Mouse (Mus musculus) CH12.LX (cell line): ENCODE measurements around the gene Pqlc3. TPM values are rescaled to one million over a fixed set of nuclear protein-coding genes. Genes with fewer than 3 reads are reported as not detected.

Experiments
- DNase-seq: peaks from one replicate; pipeline ENCODE4 v3.0.0-alpha.2; 2013; ENCODE audit errors: extremely low read depth
- H3K27ac ChIP-seq: 2 replicates; pipeline ENCODE4 v1.5.1; 2012; ENCODE audit warnings: low read depth, mild to moderate bottlenecking, control low read depth, moderate library complexity; ENCODE audit not compliant: insufficient read depth
- H3K27me3 ChIP-seq: replicated peaks from 2 replicates; pipeline ENCODE3; 2012; ENCODE audit warnings: inconsistent platforms
- H3K36me3 ChIP-seq, 2 experiments: replicated peaks in 1 of 2; 2 replicates each; pipeline versions ENCODE3 to v1.6.1; 2012; ENCODE audit warnings: inconsistent platforms in 1 of 2, low read length in 1 of 2, mild to moderate bottlenecking in 1 of 2, mixed read lengths in 1 of 2, moderate library complexity in 1 of 2; ENCODE audit not compliant: control insufficient read depth in 1 of 2, insufficient read depth in 1 of 2
- H3K4me1 ChIP-seq, 2 experiments: 2 replicates each; pipeline ENCODE4 v1.6.1; 2012; ENCODE audit warnings: inconsistent platforms in 1 of 2, moderate library complexity in 1 of 2; ENCODE audit not compliant: insufficient read depth in 2 of 2, control insufficient read depth in 1 of 2
- H3K4me2 ChIP-seq: 2 replicates; pipeline ENCODE4 v1.6.1; 2012; ENCODE audit warnings: low read depth, mild to moderate bottlenecking, control low read depth; ENCODE audit not compliant: poor library complexity, insufficient read depth, severe bottlenecking
- H3K4me3 ChIP-seq, 3 experiments: fragments of 150-350 bp in 1 of 3; sonication (generic) in 1 of 3; replicated peaks in 1 of 3; 2 replicates each; pipeline versions ENCODE3 to v1.5.1; 2011 to 2012; ENCODE audit warnings: low read depth in 2 of 3, low read length in 2 of 3, mild to moderate bottlenecking in 2 of 3, moderate library complexity in 2 of 3, control low read depth in 1 of 3, improper control_type of control experiment in 1 of 3, inconsistent platforms in 1 of 3, mixed read lengths in 1 of 3; ENCODE audit not compliant: poor library complexity in 1 of 3
- H3K79me2 ChIP-seq: replicated peaks from 2 replicates; pipeline ENCODE4 v1.6.1; 2012; ENCODE audit warnings: mild to moderate bottlenecking, moderate library complexity; ENCODE audit not compliant: control insufficient read depth, poor library complexity, insufficient read depth, severe bottlenecking; ENCODE audit errors: extremely low read depth
- H3K9ac ChIP-seq: 2 replicates; pipeline ENCODE4 v1.6.1; 2012; ENCODE audit warnings: low read depth, mild to moderate bottlenecking, control low read depth, moderate library complexity; ENCODE audit not compliant: insufficient read depth
- H3K9me3 ChIP-seq: replicated peaks from 2 replicates; pipeline ENCODE3; 2012; ENCODE audit warnings: low read length, inconsistent platforms, mixed read lengths
- BHLHE40 ChIP-seq: IDR thresholded peaks from 2 replicates; pipeline ENCODE4 v1.6.1; 2011; ENCODE audit warnings: mild to moderate bottlenecking, low read depth, low read length, improper control_type of control experiment
- CHD1 ChIP-seq: IDR thresholded peaks from 2 replicates; pipeline ENCODE4 v1.6.1; 2012; ENCODE audit warnings: low read depth, low read length, improper control_type of control experiment, inconsistent platforms
- CHD2 ChIP-seq: IDR thresholded peaks from 2 replicates; pipeline ENCODE4 v1.6.1; 2011; ENCODE audit warnings: low read length, improper control_type of control experiment
- E2F4 ChIP-seq: IDR thresholded peaks from 2 replicates; pipeline ENCODE4 v1.6.1; 2011; ENCODE audit warnings: low read depth, low read length, improper control_type of control experiment; ENCODE audit not compliant: insufficient replicate concordance
- ELF1 ChIP-seq: IDR thresholded peaks from 2 replicates; pipeline ENCODE4 v1.6.1; 2014; ENCODE audit warnings: low read depth, mild to moderate bottlenecking, inconsistent platforms, low read length, improper control_type of control experiment
- EP300 ChIP-seq: IDR thresholded peaks from 2 replicates; pipeline ENCODE4 v1.6.1; 2011; ENCODE audit warnings: low read length, improper control_type of control experiment
- ETS1 ChIP-seq: conservative IDR thresholded peaks from 2 replicates; pipeline ENCODE4 v1.6.1; 2012; ENCODE audit warnings: low read depth, mild to moderate bottlenecking, inconsistent platforms, low read length, improper control_type of control experiment, moderate library complexity
- GABPA ChIP-seq: IDR thresholded peaks from 2 replicates; pipeline ENCODE4 v1.6.1; 2012; ENCODE audit warnings: low read depth, low read length, improper control_type of control experiment, inconsistent platforms; ENCODE audit not compliant: insufficient replicate concordance
- HCFC1 ChIP-seq: IDR thresholded peaks from 2 replicates; pipeline ENCODE4 v1.6.1; 2012; ENCODE audit warnings: low read depth, mild to moderate bottlenecking, inconsistent platforms, low read length, improper control_type of control experiment
- IRF4 ChIP-seq: IDR thresholded peaks from 2 replicates; pipeline ENCODE4 v1.6.1; 2014; ENCODE audit warnings: low read depth, mild to moderate bottlenecking, inconsistent platforms, low read length, improper control_type of control experiment
- MAFK ChIP-seq: IDR thresholded peaks from 2 replicates; pipeline ENCODE4 v1.6.1; 2011; ENCODE audit warnings: low read length, improper control_type of control experiment; ENCODE audit not compliant: insufficient replicate concordance
- MAZ ChIP-seq: IDR thresholded peaks from 2 replicates; pipeline ENCODE4 v1.6.1; 2012; ENCODE audit warnings: low read depth, mild to moderate bottlenecking, inconsistent platforms, low read length, improper control_type of control experiment, moderate library complexity
- MEF2A ChIP-seq: IDR thresholded peaks from 2 replicates; pipeline ENCODE4 v1.6.1; 2014; ENCODE audit warnings: low read depth, mild to moderate bottlenecking, inconsistent platforms, low read length, improper control_type of control experiment, borderline replicate concordance
- MYC ChIP-seq: IDR thresholded peaks from 2 replicates; pipeline ENCODE4 v1.6.1; 2011; ENCODE audit warnings: low read depth, mild to moderate bottlenecking, improper control_type of control experiment, low read length
- NELFE ChIP-seq: IDR thresholded peaks from 2 replicates; pipeline ENCODE4 v1.6.1; 2011; ENCODE audit warnings: low read depth, low read length, improper control_type of control experiment
- PAX5 ChIP-seq: IDR thresholded peaks from 2 replicates; pipeline ENCODE4 v1.6.1; 2012; ENCODE audit warnings: low read length, inconsistent platforms, mixed read lengths
- POLR2A ChIP-seq: IDR thresholded peaks from 2 replicates; pipeline ENCODE4 v1.6.1; 2011; ENCODE audit warnings: low read depth, mild to moderate bottlenecking, improper control_type of control experiment, low read length
- POLR2AphosphoS2 ChIP-seq: IDR thresholded peaks from 2 replicates; pipeline ENCODE4 v1.6.1; 2011; ENCODE audit warnings: low read depth, low read length, improper control_type of control experiment
- RCOR1 ChIP-seq: conservative IDR thresholded peaks from 2 replicates; pipeline ENCODE4 v1.6.1; 2012; ENCODE audit warnings: low read depth, mild to moderate bottlenecking, inconsistent platforms, low read length, improper control_type of control experiment
- SIN3A ChIP-seq: IDR thresholded peaks from 2 replicates; pipeline ENCODE4 v1.6.1; 2012; ENCODE audit warnings: low read length, improper control_type of control experiment, inconsistent platforms
- TBP ChIP-seq: conservative IDR thresholded peaks from 2 replicates; pipeline ENCODE4 v1.6.1; 2011; ENCODE audit warnings: low read depth, low read length, improper control_type of control experiment
- TCF12 ChIP-seq: IDR thresholded peaks from 2 replicates; pipeline ENCODE4 v1.6.1; 2014; ENCODE audit warnings: low read depth, mild to moderate bottlenecking, inconsistent platforms, low read length, improper control_type of control experiment
- UBTF ChIP-seq: IDR thresholded peaks from 2 replicates; pipeline ENCODE4 v1.6.1; 2012; ENCODE audit warnings: low read depth, mild to moderate bottlenecking, inconsistent platforms, low read length, improper control_type of control experiment, moderate library complexity
- USF1 ChIP-seq: IDR thresholded peaks from 2 replicates; pipeline ENCODE4 v1.6.1; 2014; ENCODE audit warnings: low read depth, mild to moderate bottlenecking, inconsistent platforms, low read length, improper control_type of control experiment
- USF2 ChIP-seq: conservative IDR thresholded peaks from 2 replicates; pipeline ENCODE4 v1.6.1; 2011; ENCODE audit warnings: low read depth, low read length, improper control_type of control experiment
- ZC3H11A ChIP-seq: IDR thresholded peaks from 2 replicates; pipeline ENCODE4 v1.6.1; 2012; ENCODE audit warnings: low read depth, mild to moderate bottlenecking, inconsistent platforms, low read length, improper control_type of control experiment
- ZMIZ1 ChIP-seq: IDR thresholded peaks from 2 replicates; pipeline ENCODE4 v1.6.1; 2012; ENCODE audit warnings: low read depth, mild to moderate bottlenecking, inconsistent platforms, low read length, improper control_type of control experiment
- dilution Hi-C: fragments of 300-500 bp; cut with MboI; formaldehyde crosslinking; loops from 2 replicates; pipeline ENCODE4 v1.14.3; 2020; ENCODE audit warnings: low sequenced_read_pairs; ENCODE audit not compliant: extremely low pct_unique_long_range_greater_than_20kb, extremely low pct_ligation_motif_present
- in situ Hi-C: fragments of 300-500 bp; cut with MboI; formaldehyde crosslinking; loops from 3 replicates; pipeline ENCODE4 v1.14.3; 2019; ENCODE audit warnings: low sequenced_read_pairs, low pct_ligation_motif_present, low pct_unique_long_range_greater_than_20kb, mixed read lengths
- polyA plus RNA-seq: library from polyadenylated mRNA; unstranded; fragments of >175 nt; gene quantifications from 2 replicates; pipeline ENCODE4 v1.2.1, GENCODE M21; 2012; ENCODE audit warnings: low read depth; ENCODE audit not compliant: insufficient read length
- total RNA-seq, 2 experiments: library from RNA; depleted of rRNA; stranded (reverse); fragments of 300-350 nt in 1 of 2; fragments of >200 nt in 1 of 2; gene quantifications; 2 replicates each; pipeline ENCODE4 v1.2.3; 2012 to 2014

The Pqlc3 gene
- total and polyA plus RNA-seq, 3 experiments, result 6.4 to 31.1 (median 17.0) TPM

GRCm38 (mm10) chr12:17000628-17001027 lies 420 bp upstream of the Pqlc3 start (continued):
- TF ChIP-seq RCOR1 (0 out of 2 replicates have a peak, but pooled peaks have one; percentile 27), ZC3H11A (no peak), HCFC1 (no peak), POLR2A (no peak), POLR2AphosphoS2 (no peak), NELFE (no peak), ZMIZ1 (no peak), UBTF (no peak), BHLHE40 (peak; percentile 81), EP300 (peak; percentile 56; the same call in 1 of the 2 replicates), MEF2A (no peak), GABPA (no peak), USF2 (no peak), E2F4 (no peak), TBP (no peak), TCF12 (peak; percentile 53; the same call in 1 of the 2 replicates), MAZ (no peak)

DNA sequence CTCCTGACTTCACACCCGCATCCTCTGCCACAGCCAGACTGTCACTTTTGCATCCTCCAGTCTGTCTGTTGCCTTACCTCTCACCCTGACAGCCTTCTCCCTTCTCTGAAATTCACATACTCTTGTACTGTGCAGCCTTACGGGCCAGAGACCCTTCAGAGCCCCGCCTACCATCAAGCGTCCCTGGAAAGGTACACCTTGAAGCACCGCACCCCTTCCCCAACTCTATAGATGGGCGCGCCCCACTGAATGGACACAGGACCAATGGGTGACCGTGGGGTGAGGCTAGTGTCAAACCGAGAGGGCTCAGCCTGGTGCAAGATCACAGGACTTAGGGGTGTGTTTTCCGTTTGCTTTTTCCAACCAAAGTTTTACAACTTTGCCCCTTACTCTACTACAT lies 1.1 kb downstream of the Pqlc3 start:
- in situ Hi-C loops, result no loop called here
- peaks cover 28 to 64% of the 10 kb centered on the region in 2 experiments for H3K4me1 ChIP-seq
- H3K27ac ChIP-seq, result no peak overlapping the region
- H3K27me3 ChIP-seq, result no peaks in the 10 kb centered on the region
- peaks cover 10 to 30% of the 10 kb centered on the region in 2 experiments for H3K36me3 ChIP-seq
- peak overlapping the region; percentile 72 to 79 (median 75) for H3K4me3 ChIP-seq
- dilution Hi-C loops, result no loop called here
- H3K4me2 ChIP-seq, result peak overlapping the region; percentile 52
- peak overlapping the region; percentile 72; the same call in 1 of the 2 replicates for H3K9ac ChIP-seq
- H3K9me3 ChIP-seq, result no peaks in the 10 kb centered on the region
- TF ChIP-seq BHLHE40 (no peak), E2F4 (no peak)
- DNase-seq, result no peak
- H3K79me2 ChIP-seq, result no peaks in the 10 kb centered on the region

- no peak overlapping the region for H3K4me3 ChIP-seq
- no peak overlapping the region for H3K4me2 ChIP-seq
- in situ Hi-C loops, result no loop called here
- H3K9ac ChIP-seq, result no peak overlapping the region
- dilution Hi-C loops, result no loop called here
- no peaks in the 10 kb centered on the region for H3K27me3 ChIP-seq
- peaks cover 31 to 76% of the 10 kb centered on the region in 2 experiments for H3K4me1 ChIP-seq
- H3K79me2 ChIP-seq, result no peaks in the 10 kb centered on the region
- peak overlapping the region; percentile 30; the same call in 1 of the 2 replicates for H3K27ac ChIP-seq
- H3K9me3 ChIP-seq, result no peaks in the 10 kb centered on the region
- peak; percentile 85 for DNase-seq
- peaks cover 10 to 49% of the 10 kb centered on the region in 2 experiments for H3K36me3 ChIP-seq
- peak; percentile 17; the same call in 1 of the 2 replicates for TF ChIP-seq POLR2AphosphoS2
- TF ChIP-seq MAZ, result no peak
- 0 out of 2 replicates have a peak, but pooled peaks have one; percentile 21 for TF ChIP-seq POLR2A
- TF ChIP-seq MEF2A, result no peak; the same call in 1 of the 2 replicates
- TF ChIP-seq ELF1, result no peak
- peak; percentile 72 for TF ChIP-seq ETS1
- TF ChIP-seq MYC, result 0 out of 2 replicates have a peak, but pooled peaks have one; percentile 33
- TF ChIP-seq USF1, result no peak
- TF ChIP-seq NELFE, result no peak
- TF ChIP-seq CHD1, result no peak
- peak; percentile 93 for TF ChIP-seq TCF12
- no peak for TF ChIP-seq CHD2
- TF ChIP-seq PAX5, result no peak
- TF ChIP-seq IRF4, result 0 out of 2 replicates have a peak, but pooled peaks have one; percentile 32
- TF ChIP-seq MAFK, result peak; percentile 42; the same call in 1 of the 2 replicates
- TF ChIP-seq RCOR1, result 0 out of 2 replicates have a peak, but pooled peaks have one; percentile 28
- peak; percentile 54; the same call in 1 of the 2 replicates for TF ChIP-seq ZMIZ1
- no peak for TF ChIP-seq TBP
- no peak for TF ChIP-seq USF2
- TF ChIP-seq SIN3A, result no peak; the same call in 1 of the 2 replicates
Observed at GRCm38 (mm10) chr12:16996886-16997462, 3.2 kb downstream of the Pqlc3 start.
